Mouse (Mus musculus): ENCODE measurements around the gene Dnmt3l. TPM values are rescaled to one million over a fixed set of nuclear protein-coding genes. Genes with fewer than 3 reads are reported as not detected.

The Dnmt3l gene
- not detected in 2 replicates for total RNA-seq (2014; rRNA removed)
- polyA plus RNA-seq (2012; rRNA removed) = not detected in 2 replicates

DNA sequence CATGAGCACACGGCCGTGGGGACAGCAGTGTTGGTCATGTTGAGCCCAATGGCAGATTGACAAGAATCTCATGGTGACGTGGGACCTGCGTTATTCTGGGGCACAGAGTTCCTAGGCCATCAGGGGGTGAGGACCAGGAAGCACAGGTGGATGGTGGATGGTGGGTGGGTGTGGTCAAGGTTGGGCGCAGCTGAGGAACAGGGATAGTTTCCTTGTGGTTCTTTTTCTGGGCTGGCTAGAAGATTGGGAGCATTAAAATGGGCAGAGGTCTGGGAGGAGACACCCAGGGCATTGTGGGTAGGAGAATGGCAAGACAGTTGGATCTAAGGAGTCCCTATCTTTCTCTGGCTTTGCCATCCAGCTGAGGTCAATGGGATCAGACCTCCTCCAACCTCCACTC, at the start of gene Dnmt3l:
Gene Dnmt3l, plus strand, starts transcription at position 301 of the 400 bp plus-strand sequence.
- H3K36me3 ChIP-seq (ENCODE audit: control insufficient read depth, insufficient read depth, low read length) = no peaks in the 10 kb centered on the region
- H3K4me1 ChIP-seq (ENCODE audit: control insufficient read depth, insufficient read depth, low read length) = no peaks in the 10 kb centered on the region
- H3K9ac ChIP-seq (ENCODE audit: low read depth, low read length) = no peak within 1 kb of the TSS
- H3K79me2 ChIP-seq (ENCODE audit: control insufficient read depth, insufficient read depth, low read length) = no peaks in the 10 kb centered on the region
- DNase-seq (ENCODE audit: extremely low read depth, low read depth, low spot score) = no peak
- 94% methylated on average over 5 of the region's 5 CpGs for WGBS
- TF ChIP-seq POLR2A (IDR thresholded peaks at IDR 0.05; ENCODE audit: extremely low read depth, insufficient read depth, low read length) (no peak), CTCF (IDR thresholded peaks at IDR 0.05; ENCODE audit: low read depth, low read length) (no peak)
- no peak within 1 kb of the TSS for H3K4me3 ChIP-seq (ENCODE audit: insufficient read depth, low read depth, low read length)
- H3K27me3 ChIP-seq (ENCODE audit: control insufficient read depth, insufficient read depth, low read length) = no peaks in the 10 kb centered on the region
- H3K27ac ChIP-seq (replicated peaks; ENCODE audit: insufficient read depth, low read depth, low read length) = no peak within 1 kb of the TSS

GRCm38 (mm10) chr10:77995639-77996038, 46.1 kb upstream of the Dnmt3l start:
- no peak for DNase-seq (ENCODE audit: extremely low read depth, low read depth, low spot score)
- WGBS = 89% methylated on average over 3 of the region's 3 CpGs
- H3K9ac ChIP-seq (ENCODE audit: low read depth, low read length) = no peak overlapping the region
- H3K79me2 ChIP-seq (ENCODE audit: control insufficient read depth, insufficient read depth, low read length) = no peaks in the 10 kb centered on the region
- no peaks in the 10 kb centered on the region for H3K4me1 ChIP-seq (ENCODE audit: control insufficient read depth, insufficient read depth, low read length)
- TF ChIP-seq CTCF (IDR thresholded peaks at IDR 0.05; ENCODE audit: low read depth, low read length) = no peak
- no peak for TF ChIP-seq POLR2A (IDR thresholded peaks at IDR 0.05; ENCODE audit: extremely low read depth, insufficient read depth, low read length)
- peaks cover 2% of the 10 kb centered on the region; the same call in 1 of the 2 replicates for H3K36me3 ChIP-seq (ENCODE audit: control insufficient read depth, insufficient read depth, low read length)
- H3K27me3 ChIP-seq (ENCODE audit: control insufficient read depth, insufficient read depth, low read length) = no peaks in the 10 kb centered on the region
- no peak overlapping the region for H3K4me3 ChIP-seq (ENCODE audit: insufficient read depth, low read depth, low read length)
- no peak overlapping the region for H3K27ac ChIP-seq (replicated peaks; ENCODE audit: insufficient read depth, low read depth, low read length)

- no peak overlapping the region for H3K27ac ChIP-seq (replicated peaks; ENCODE audit: insufficient read depth, low read depth, low read length)
- no peaks in the 10 kb centered on the region for H3K4me1 ChIP-seq (ENCODE audit: control insufficient read depth, insufficient read depth, low read length)
- no peaks in the 10 kb centered on the region for H3K79me2 ChIP-seq (ENCODE audit: control insufficient read depth, insufficient read depth, low read length)
- TF ChIP-seq POLR2A (IDR thresholded peaks at IDR 0.05; ENCODE audit: extremely low read depth, insufficient read depth, low read length) = no peak
- TF ChIP-seq CTCF (IDR thresholded peaks at IDR 0.05; ENCODE audit: low read depth, low read length) = no peak
- H3K9ac ChIP-seq (ENCODE audit: low read depth, low read length) = no peak overlapping the region
- H3K27me3 ChIP-seq (ENCODE audit: control insufficient read depth, insufficient read depth, low read length) = no peaks in the 10 kb centered on the region
- WGBS = 95% methylated on average over 5 of the region's 5 CpGs
- H3K36me3 ChIP-seq (ENCODE audit: control insufficient read depth, insufficient read depth, low read length) = peaks cover 3% of the 10 kb centered on the region; the same call in 1 of the 2 replicates
- no peak for DNase-seq (ENCODE audit: extremely low read depth, low read depth, low spot score)
- no peak overlapping the region for H3K4me3 ChIP-seq (ENCODE audit: insufficient read depth, low read depth, low read length)
Measured at GRCm38 (mm10) chr10:78000200-78000599, 41.5 kb upstream of the Dnmt3l start.

GRCm38 (mm10) chr10:78001796-78002195, 40.0 kb upstream of the Dnmt3l start:
- TF ChIP-seq POLR2A (IDR thresholded peaks at IDR 0.05; ENCODE audit: extremely low read depth, insufficient read depth, low read length) (no peak), CTCF (IDR thresholded peaks at IDR 0.05; ENCODE audit: low read depth, low read length) (no peak)
- Histone ChIP-seq H3K27me3 (ENCODE audit: control insufficient read depth, insufficient read depth, low read length) (no peaks in the 10 kb centered on the region), H3K4me1 (ENCODE audit: control insufficient read depth, insufficient read depth, low read length) (no peaks in the 10 kb centered on the region), H3K27ac (replicated peaks; ENCODE audit: insufficient read depth, low read depth, low read length) (no peak overlapping the region), H3K36me3 (ENCODE audit: control insufficient read depth, insufficient read depth, low read length) (peaks cover 2% of the 10 kb centered on the region; the same call in 1 of the 2 replicates), H3K4me3 (ENCODE audit: insufficient read depth, low read depth, low read length) (no peak overlapping the region), H3K79me2 (ENCODE audit: control insufficient read depth, insufficient read depth, low read length) (0 out of 2 replicates have a peak, but pooled peaks cover 3% of the 10 kb centered on the region), H3K9ac (ENCODE audit: low read depth, low read length) (no peak overlapping the region)
- DNase-seq (ENCODE audit: extremely low read depth, low read depth, low spot score) = no peak
- WGBS = 94% methylated on average over 11 of the region's 11 CpGs

DNA sequence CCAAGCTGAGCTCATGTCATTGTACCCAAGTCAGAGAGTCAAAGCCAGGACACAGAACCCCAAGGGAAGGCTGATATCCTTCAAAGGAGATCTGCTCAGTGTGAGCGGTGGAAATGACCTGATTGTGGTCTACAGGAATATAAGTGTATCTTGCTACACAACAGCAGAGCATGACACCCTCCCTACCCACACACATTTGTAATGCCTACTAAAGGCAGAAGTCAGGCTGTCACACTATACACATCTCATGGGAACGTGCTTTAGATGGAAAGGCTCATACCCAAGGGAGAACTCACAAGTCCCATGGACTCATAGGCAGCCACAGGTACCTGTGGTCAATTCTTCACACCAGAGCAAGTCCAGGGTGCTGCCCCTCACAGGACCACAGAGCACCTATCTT, 39.4 kb upstream of the Dnmt3l start:
- no peak overlapping the region for H3K27ac ChIP-seq (replicated peaks; ENCODE audit: insufficient read depth, low read depth, low read length)
- H3K4me1 ChIP-seq (ENCODE audit: control insufficient read depth, insufficient read depth, low read length) = no peaks in the 10 kb centered on the region; the same call in 1 of the 2 replicates
- H3K4me3 ChIP-seq (ENCODE audit: insufficient read depth, low read depth, low read length) = no peak overlapping the region
- H3K27me3 ChIP-seq (ENCODE audit: control insufficient read depth, insufficient read depth, low read length) = no peaks in the 10 kb centered on the region
- TF ChIP-seq CTCF (IDR thresholded peaks at IDR 0.05; ENCODE audit: low read depth, low read length) (no peak), POLR2A (IDR thresholded peaks at IDR 0.05; ENCODE audit: extremely low read depth, insufficient read depth, low read length) (no peak)
- H3K9ac ChIP-seq (ENCODE audit: low read depth, low read length) = no peak overlapping the region
- WGBS = 98% methylated on average over 2 of the region's 2 CpGs
- 0 out of 2 replicates have a peak, but pooled peaks cover 3% of the 10 kb centered on the region for H3K79me2 ChIP-seq (ENCODE audit: control insufficient read depth, insufficient read depth, low read length)
- peaks cover 2% of the 10 kb centered on the region; the same call in 1 of the 2 replicates for H3K36me3 ChIP-seq (ENCODE audit: control insufficient read depth, insufficient read depth, low read length)
- DNase-seq (ENCODE audit: extremely low read depth, low read depth, low spot score) = no peak

DNA sequence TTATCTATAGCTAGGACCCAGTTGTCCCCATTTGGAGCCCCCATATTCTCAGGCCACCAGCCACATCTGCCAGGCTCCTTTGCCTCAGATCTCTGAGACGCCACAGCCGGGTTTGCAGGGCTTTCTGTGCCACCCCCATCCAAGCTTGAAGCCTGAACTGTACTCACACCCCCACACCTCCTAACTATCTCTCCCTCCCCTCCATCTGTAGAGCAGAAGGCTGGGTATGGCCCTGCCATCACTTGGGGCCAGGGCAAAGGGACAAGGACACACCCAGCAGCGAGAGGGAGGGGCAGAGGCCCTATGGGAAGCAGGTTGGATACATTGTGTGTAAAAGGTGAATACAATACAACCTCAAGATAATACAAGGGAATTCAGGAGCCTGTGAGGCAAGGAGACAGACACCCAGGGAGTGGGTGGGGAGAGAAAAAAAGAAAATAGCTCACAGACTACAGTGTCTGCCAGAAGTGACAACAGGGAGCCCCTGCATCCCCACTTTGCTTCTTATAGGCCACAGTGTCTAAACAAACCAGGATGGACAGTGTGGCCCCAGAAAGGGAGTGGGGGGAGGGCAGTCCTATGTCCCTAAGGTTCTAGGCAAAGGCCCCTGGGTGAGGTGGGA, 37.2 kb upstream of the Dnmt3l start:
- H3K4me3 ChIP-seq (ENCODE audit: insufficient read depth, low read depth, low read length) = no peak overlapping the region
- TF ChIP-seq CTCF (IDR thresholded peaks at IDR 0.05; ENCODE audit: low read depth, low read length) (no peak), POLR2A (IDR thresholded peaks at IDR 0.05; ENCODE audit: extremely low read depth, insufficient read depth, low read length) (no peak)
- no peak overlapping the region for H3K9ac ChIP-seq (ENCODE audit: low read depth, low read length)
- peaks cover 2% of the 10 kb centered on the region; the same call in 1 of the 2 replicates for H3K36me3 ChIP-seq (ENCODE audit: control insufficient read depth, insufficient read depth, low read length)
- H3K79me2 ChIP-seq (ENCODE audit: control insufficient read depth, insufficient read depth, low read length) = peaks cover 7% of the 10 kb centered on the region; the same call in 1 of the 2 replicates
- 91% methylated on average over 3 of the region's 3 CpGs for WGBS
- no peak for DNase-seq (ENCODE audit: extremely low read depth, low read depth, low spot score)
- peaks cover 11% of the 10 kb centered on the region for H3K4me1 ChIP-seq (ENCODE audit: control insufficient read depth, insufficient read depth, low read length)
- H3K27me3 ChIP-seq (ENCODE audit: control insufficient read depth, insufficient read depth, low read length) = no peaks in the 10 kb centered on the region
- no peak overlapping the region for H3K27ac ChIP-seq (replicated peaks; ENCODE audit: insufficient read depth, low read depth, low read length)

Data from liver, adult 2 months (tissue).